In genomic region chr6:22459440-22460016, GRCm38 (mm10) we compare ENCODE assay signal across 14 mouse cellular contexts.
DNase-seq lines count a peak whose midpoint lies in the region; ATAC-seq and TF ChIP-seq lines count a peak whose summit lies in the region.
"Had no signal": no experiment of that assay in that cellular context is flagged by ENCODE, and none has a peak within 500 bp of the region (broad histone marks: within the 10 kb centered on the region; RNA-seq: fewer than 3 reads in every experiment).

No protein-coding gene starts in this region.

- no peak overlapping the region for H3K27ac ChIP-seq in embryonic facial prominence, embryonic 14.5 days (replicated peaks; ENCODE audit: low read depth, low read length)
- no peak overlapping the region for H3K27ac ChIP-seq in embryonic facial prominence, embryonic 10.5 days (replicated peaks)
- H3K27ac ChIP-seq in limb, embryonic 15.5 days: 0 out of 2 replicates have a peak overlapping the region, but pooled peaks have one; percentile 24
- H3K27ac ChIP-seq in midbrain, postnatal 0 days (ENCODE audit: low read depth, low read length): no peak overlapping the region
- H3K27ac ChIP-seq: hindbrain, embryonic 10.5 days; lung, embryonic 15.5 days had no signal

- no peak overlapping the region for H3K4me3 ChIP-seq in embryonic facial prominence, embryonic 14.5 days (ENCODE audit: low read depth, low read length)
- H3K4me3 ChIP-seq in embryonic facial prominence, embryonic 10.5 days: no peak overlapping the region
- H3K4me3 ChIP-seq in limb, embryonic 15.5 days: no peak overlapping the region
- H3K4me3 ChIP-seq in midbrain, postnatal 0 days (ENCODE audit: low read depth, low read length): no peak overlapping the region
- H3K4me3 ChIP-seq: hindbrain, embryonic 10.5 days; lung, embryonic 15.5 days had no signal

- no peak for TF ChIP-seq CTCF in midbrain, postnatal 0 days (IDR thresholded peaks at IDR 0.05)

- no peaks in the 10 kb centered on the region for H3K27me3 ChIP-seq in embryonic facial prominence, embryonic 14.5 days (replicated peaks; ENCODE audit: control insufficient read depth, insufficient read depth, low read length)
- no peaks in the 10 kb centered on the region for H3K27me3 ChIP-seq in embryonic facial prominence, embryonic 10.5 days (replicated peaks; ENCODE audit: low read depth, poor library complexity, severe bottlenecking)
- no peaks in the 10 kb centered on the region for H3K27me3 ChIP-seq in limb, embryonic 15.5 days
- no peaks in the 10 kb centered on the region for H3K27me3 ChIP-seq in midbrain, postnatal 0 days (ENCODE audit: insufficient read depth, low read length)
- H3K27me3 ChIP-seq: lung, embryonic 15.5 days had no signal

- no peak overlapping the region for H3K9ac ChIP-seq in embryonic facial prominence, embryonic 14.5 days (ENCODE audit: low read depth, low read length)
- no peak overlapping the region for H3K9ac ChIP-seq in limb, embryonic 15.5 days
- H3K9ac ChIP-seq in midbrain, postnatal 0 days (replicated peaks; ENCODE audit: low read length, poor library complexity, severe bottlenecking): no peak overlapping the region
- H3K9ac ChIP-seq: lung, embryonic 15.5 days had no signal

- peak; percentile 49 for DNase-seq in embryonic facial prominence, embryonic 14.5 days (ENCODE audit: low spot score)
- no peak for DNase-seq in embryonic facial prominence, embryonic 10.5 days (ENCODE audit: low spot score)
- peak; percentile 8 to 12 for DNase-seq in spleen, postnatal 36 days (ENCODE audit: low spot score in 2 of 2)
- DNase-seq in spleen, postnatal 4 days (ENCODE audit: low spot score in 2 of 2): no peak
- DNase-seq in ovary, postnatal 14 days (ENCODE audit: low spot score): no peak
- DNase-seq in midbrain, postnatal 0 days (ENCODE audit: low spot score): no peak
- no peak for DNase-seq in right cerebral cortex, adult 18-20 months
- DNase-seq: cerebellum, postnatal 14 days; kidney, postnatal 36 days; thymus, postnatal 4 days had no signal

- H3K4me2 ChIP-seq in embryonic facial prominence, embryonic 14.5 days (ENCODE audit: low read depth, low read length): no peak overlapping the region
- no peak overlapping the region for H3K4me2 ChIP-seq in limb, embryonic 15.5 days
- no peak overlapping the region for H3K4me2 ChIP-seq in midbrain, postnatal 0 days (ENCODE audit: low read depth, low read length, poor library complexity, severe bottlenecking)
- H3K4me2 ChIP-seq: lung, embryonic 15.5 days had no signal

- no peak for ATAC-seq in embryonic facial prominence, embryonic 14.5 days (ENCODE audit: low read depth)
- ATAC-seq in limb, embryonic 15.5 days (ENCODE audit: insufficient number of reproducible peaks, low FRiP score, low TSS enrichment, low read depth): no peak
- ATAC-seq in midbrain, postnatal 0 days (ENCODE audit: low FRiP score): no peak
- ATAC-seq: intestine, postnatal 0 days had no signal

- H3K4me1 ChIP-seq in embryonic facial prominence, embryonic 14.5 days (ENCODE audit: control insufficient read depth, insufficient read depth, low read length): no peaks in the 10 kb centered on the region
- H3K4me1 ChIP-seq in embryonic facial prominence, embryonic 10.5 days: no peaks in the 10 kb centered on the region
- H3K4me1 ChIP-seq in limb, embryonic 15.5 days: no peaks in the 10 kb centered on the region
- no peaks in the 10 kb centered on the region for H3K4me1 ChIP-seq in midbrain, postnatal 0 days (ENCODE audit: insufficient read depth, low read length)
- H3K4me1 ChIP-seq: hindbrain, embryonic 10.5 days; lung, embryonic 15.5 days had no signal

- H3K36me3 ChIP-seq in embryonic facial prominence, embryonic 14.5 days (ENCODE audit: control insufficient read depth, insufficient read depth, low read length): no peaks in the 10 kb centered on the region
- H3K36me3 ChIP-seq in embryonic facial prominence, embryonic 10.5 days (replicated peaks): no peaks in the 10 kb centered on the region
- H3K36me3 ChIP-seq in limb, embryonic 15.5 days: no peaks in the 10 kb centered on the region
- H3K36me3 ChIP-seq in midbrain, postnatal 0 days (ENCODE audit: insufficient read depth, low read length): no peaks in the 10 kb centered on the region
- H3K36me3 ChIP-seq: hindbrain, embryonic 10.5 days; lung, embryonic 15.5 days had no signal

- WGBS in embryonic facial prominence, embryonic 14.5 days: 68% methylated on average over 7 of the region's 7 CpGs
- WGBS in embryonic facial prominence, embryonic 10.5 days: 86% methylated on average over 7 of the region's 7 CpGs
- 58% methylated on average over 7 of the region's 7 CpGs for WGBS in limb, embryonic 15.5 days
- WGBS in midbrain, postnatal 0 days: 92% methylated on average over 7 of the region's 7 CpGs

- H3K9me3 ChIP-seq in embryonic facial prominence, embryonic 14.5 days (ENCODE audit: control insufficient read depth, low read length): no peaks in the 10 kb centered on the region
- H3K9me3 ChIP-seq in embryonic facial prominence, embryonic 10.5 days: no peaks in the 10 kb centered on the region; the same call in 1 of the 2 replicates
- H3K9me3 ChIP-seq in limb, embryonic 15.5 days: no peaks in the 10 kb centered on the region
- H3K9me3 ChIP-seq in midbrain, postnatal 0 days (ENCODE audit: low read length): no peaks in the 10 kb centered on the region
- H3K9me3 ChIP-seq: hindbrain, embryonic 10.5 days; lung, embryonic 15.5 days had no signal

Comparison
In these comparisons a context has a peak if more than half of its experiments do, and no peak if none do; other contexts are left out.
1. DNase-seq: peak in embryonic facial prominence, embryonic 14.5 days (single experiment) and spleen, postnatal 36 days (2 of 2); none in embryonic facial prominence, embryonic 10.5 days (single experiment), spleen, postnatal 4 days (0 of 2), ovary, postnatal 14 days (single experiment), midbrain, postnatal 0 days (single experiment) and right cerebral cortex, adult 18-20 months (single experiment).